Mouse (Mus musculus) CH12.LX (cell line): ENCODE measurements around the gene Vti1a. TPM values are rescaled to one million over a fixed set of nuclear protein-coding genes. Genes with fewer than 3 reads are reported as not detected.

Experiments
- DNase-seq: peaks from one replicate; pipeline ENCODE4 v3.0.0-alpha.2; 2013; ENCODE audit errors: extremely low read depth
- H3K27ac ChIP-seq: 2 replicates; pipeline ENCODE4 v1.5.1; 2012; ENCODE audit warnings: low read depth, mild to moderate bottlenecking, control low read depth, moderate library complexity; ENCODE audit not compliant: insufficient read depth
- H3K27me3 ChIP-seq: replicated peaks from 2 replicates; pipeline ENCODE3; 2012; ENCODE audit warnings: inconsistent platforms
- H3K36me3 ChIP-seq, 2 experiments: replicated peaks in 1 of 2; 2 replicates each; pipeline versions ENCODE3 to v1.6.1; 2012; ENCODE audit warnings: inconsistent platforms in 1 of 2, low read length in 1 of 2, mild to moderate bottlenecking in 1 of 2, mixed read lengths in 1 of 2, moderate library complexity in 1 of 2; ENCODE audit not compliant: control insufficient read depth in 1 of 2, insufficient read depth in 1 of 2
- H3K4me1 ChIP-seq, 2 experiments: 2 replicates each; pipeline ENCODE4 v1.6.1; 2012; ENCODE audit warnings: inconsistent platforms in 1 of 2, moderate library complexity in 1 of 2; ENCODE audit not compliant: insufficient read depth in 2 of 2, control insufficient read depth in 1 of 2
- H3K4me2 ChIP-seq: 2 replicates; pipeline ENCODE4 v1.6.1; 2012; ENCODE audit warnings: low read depth, mild to moderate bottlenecking, control low read depth; ENCODE audit not compliant: poor library complexity, insufficient read depth, severe bottlenecking
- H3K4me3 ChIP-seq, 3 experiments: fragments of 150-350 bp in 1 of 3; sonication (generic) in 1 of 3; replicated peaks in 1 of 3; 2 replicates each; pipeline versions ENCODE3 to v1.5.1; 2011 to 2012; ENCODE audit warnings: low read depth in 2 of 3, low read length in 2 of 3, mild to moderate bottlenecking in 2 of 3, moderate library complexity in 2 of 3, control low read depth in 1 of 3, improper control_type of control experiment in 1 of 3, inconsistent platforms in 1 of 3, mixed read lengths in 1 of 3; ENCODE audit not compliant: poor library complexity in 1 of 3
- H3K79me2 ChIP-seq: replicated peaks from 2 replicates; pipeline ENCODE4 v1.6.1; 2012; ENCODE audit warnings: mild to moderate bottlenecking, moderate library complexity; ENCODE audit not compliant: control insufficient read depth, poor library complexity, insufficient read depth, severe bottlenecking; ENCODE audit errors: extremely low read depth
- H3K9ac ChIP-seq: 2 replicates; pipeline ENCODE4 v1.6.1; 2012; ENCODE audit warnings: low read depth, mild to moderate bottlenecking, control low read depth, moderate library complexity; ENCODE audit not compliant: insufficient read depth
- H3K9me3 ChIP-seq: replicated peaks from 2 replicates; pipeline ENCODE3; 2012; ENCODE audit warnings: low read length, inconsistent platforms, mixed read lengths
- CHD1 ChIP-seq: IDR thresholded peaks from 2 replicates; pipeline ENCODE4 v1.6.1; 2012; ENCODE audit warnings: low read depth, low read length, improper control_type of control experiment, inconsistent platforms
- CTCF ChIP-seq, 2 experiments: IDR thresholded peaks in 1 of 2; conservative IDR thresholded peaks in 1 of 2; 2 replicates each; pipeline ENCODE4 v1.5.1; 2011 to 2012; ENCODE audit warnings: low read depth in 2 of 2, low read length in 2 of 2, improper control_type of control experiment in 1 of 2, inconsistent platforms in 1 of 2, mild to moderate bottlenecking in 1 of 2, moderate library complexity in 1 of 2
- E2F4 ChIP-seq: IDR thresholded peaks from 2 replicates; pipeline ENCODE4 v1.6.1; 2011; ENCODE audit warnings: low read depth, low read length, improper control_type of control experiment; ENCODE audit not compliant: insufficient replicate concordance
- EP300 ChIP-seq: IDR thresholded peaks from 2 replicates; pipeline ENCODE4 v1.6.1; 2011; ENCODE audit warnings: low read length, improper control_type of control experiment
- HCFC1 ChIP-seq: IDR thresholded peaks from 2 replicates; pipeline ENCODE4 v1.6.1; 2012; ENCODE audit warnings: low read depth, mild to moderate bottlenecking, inconsistent platforms, low read length, improper control_type of control experiment
- IRF4 ChIP-seq: IDR thresholded peaks from 2 replicates; pipeline ENCODE4 v1.6.1; 2014; ENCODE audit warnings: low read depth, mild to moderate bottlenecking, inconsistent platforms, low read length, improper control_type of control experiment
- JUN ChIP-seq: IDR thresholded peaks from 2 replicates; pipeline ENCODE4 v1.6.1; 2011; ENCODE audit warnings: low read depth, mild to moderate bottlenecking, low read length, improper control_type of control experiment, moderate library complexity; ENCODE audit not compliant: insufficient read depth
- MAFK ChIP-seq: IDR thresholded peaks from 2 replicates; pipeline ENCODE4 v1.6.1; 2011; ENCODE audit warnings: low read length, improper control_type of control experiment; ENCODE audit not compliant: insufficient replicate concordance
- MAX ChIP-seq: IDR thresholded peaks from 2 replicates; pipeline ENCODE4 v1.6.1; 2011; ENCODE audit warnings: low read length, improper control_type of control experiment
- NELFE ChIP-seq: IDR thresholded peaks from 2 replicates; pipeline ENCODE4 v1.6.1; 2011; ENCODE audit warnings: low read depth, low read length, improper control_type of control experiment
- NRF1 ChIP-seq: IDR thresholded peaks from 2 replicates; pipeline ENCODE4 v1.6.1; 2014; ENCODE audit warnings: low read depth, mild to moderate bottlenecking, inconsistent platforms, low read length, improper control_type of control experiment, moderate library complexity
- PAX5 ChIP-seq: IDR thresholded peaks from 2 replicates; pipeline ENCODE4 v1.6.1; 2012; ENCODE audit warnings: low read length, inconsistent platforms, mixed read lengths
- POLR2A ChIP-seq: IDR thresholded peaks from 2 replicates; pipeline ENCODE4 v1.6.1; 2011; ENCODE audit warnings: low read depth, mild to moderate bottlenecking, improper control_type of control experiment, low read length
- RAD21 ChIP-seq: IDR thresholded peaks from 2 replicates; pipeline ENCODE4 v1.6.1; 2011; ENCODE audit warnings: low read depth, mild to moderate bottlenecking, low read length, improper control_type of control experiment, moderate library complexity
- SMC3 ChIP-seq: IDR thresholded peaks from 2 replicates; pipeline ENCODE4 v1.6.1; 2011; ENCODE audit warnings: low read depth, low read length, improper control_type of control experiment
- TCF12 ChIP-seq: IDR thresholded peaks from 2 replicates; pipeline ENCODE4 v1.6.1; 2014; ENCODE audit warnings: low read depth, mild to moderate bottlenecking, inconsistent platforms, low read length, improper control_type of control experiment
- ZMIZ1 ChIP-seq: IDR thresholded peaks from 2 replicates; pipeline ENCODE4 v1.6.1; 2012; ENCODE audit warnings: low read depth, mild to moderate bottlenecking, inconsistent platforms, low read length, improper control_type of control experiment
- ZNF384 ChIP-seq: IDR thresholded peaks from 2 replicates; pipeline ENCODE4 v1.6.1; 2012; ENCODE audit warnings: low read depth, low read length, improper control_type of control experiment, inconsistent platforms
- dilution Hi-C: fragments of 300-500 bp; cut with MboI; formaldehyde crosslinking; loops from 2 replicates; pipeline ENCODE4 v1.14.3; 2020; ENCODE audit warnings: low sequenced_read_pairs; ENCODE audit not compliant: extremely low pct_unique_long_range_greater_than_20kb, extremely low pct_ligation_motif_present
- in situ Hi-C: fragments of 300-500 bp; cut with MboI; formaldehyde crosslinking; loops from 3 replicates; pipeline ENCODE4 v1.14.3; 2019; ENCODE audit warnings: low sequenced_read_pairs, low pct_ligation_motif_present, low pct_unique_long_range_greater_than_20kb, mixed read lengths
- polyA plus RNA-seq: library from polyadenylated mRNA; unstranded; fragments of >175 nt; gene quantifications from 2 replicates; pipeline ENCODE4 v1.2.1, GENCODE M21; 2012; ENCODE audit warnings: low read depth; ENCODE audit not compliant: insufficient read length
- total RNA-seq, 2 experiments: library from RNA; depleted of rRNA; stranded (reverse); fragments of 300-350 nt in 1 of 2; fragments of >200 nt in 1 of 2; gene quantifications; 2 replicates each; pipeline ENCODE4 v1.2.3; 2012 to 2014

Gene Vti1a
- total and polyA plus RNA-seq, 3 experiments, result 22.3 to 27.6 (median 23.5) TPM

DNA sequence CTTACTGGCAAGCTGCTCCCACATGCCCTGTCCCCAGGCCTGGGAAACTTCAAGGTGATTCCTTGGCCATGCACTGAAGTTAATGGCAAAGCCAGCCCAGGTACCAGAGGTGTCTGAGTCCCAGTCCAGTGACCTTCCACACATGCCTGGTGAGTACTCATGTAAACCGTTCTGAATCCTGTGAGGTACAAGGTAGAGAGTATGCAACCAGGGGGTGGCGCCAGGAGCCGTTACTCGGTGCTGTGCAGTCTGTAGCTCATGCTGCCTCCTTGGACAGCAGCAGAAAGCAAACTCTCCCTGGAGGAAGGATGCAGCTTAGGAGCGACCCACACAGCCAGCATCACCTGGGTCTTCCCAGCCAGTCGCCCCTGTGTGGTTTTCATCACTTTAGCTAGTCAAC lies 221.6 kb downstream of the Vti1a start:
- no peak overlapping the region for H3K4me3 ChIP-seq
- no peak overlapping the region for H3K27ac ChIP-seq
- peak; percentile 35 for DNase-seq
- no peaks in the 10 kb centered on the region for H3K27me3 ChIP-seq
- H3K9ac ChIP-seq, result no peak overlapping the region
- H3K4me1 ChIP-seq, result peaks cover 0 to 31% of the 10 kb centered on the region in 2 experiments; a peak in 2 of 4 replicates
- dilution Hi-C loops, result no loop called here
- TF ChIP-seq MAX (0 out of 2 replicates have a peak, but pooled peaks have one; percentile 17), CHD1 (no peak), SMC3 (peak; percentile 78), E2F4 (no peak), CTCF (conservative IDR thresholded peaks at IDR 0.05 in 1 of 2, IDR thresholded peaks at IDR 0.05 in 1 of 2; ENCODE audit: low read depth in 2 of 2, low read length in 2 of 2) (peak in 1 of 2 experiments; percentile 65; a peak in 2 of 4 replicates), EP300 (no peak), RAD21 (peak; percentile 70)
- peaks cover 4 to 33% of the 10 kb centered on the region in 2 experiments for H3K36me3 ChIP-seq
- H3K4me2 ChIP-seq, result no peak overlapping the region
- in situ Hi-C loops, result no loop called here
- H3K9me3 ChIP-seq, result no peaks in the 10 kb centered on the region
- H3K79me2 ChIP-seq, result no peaks in the 10 kb centered on the region

DNA sequence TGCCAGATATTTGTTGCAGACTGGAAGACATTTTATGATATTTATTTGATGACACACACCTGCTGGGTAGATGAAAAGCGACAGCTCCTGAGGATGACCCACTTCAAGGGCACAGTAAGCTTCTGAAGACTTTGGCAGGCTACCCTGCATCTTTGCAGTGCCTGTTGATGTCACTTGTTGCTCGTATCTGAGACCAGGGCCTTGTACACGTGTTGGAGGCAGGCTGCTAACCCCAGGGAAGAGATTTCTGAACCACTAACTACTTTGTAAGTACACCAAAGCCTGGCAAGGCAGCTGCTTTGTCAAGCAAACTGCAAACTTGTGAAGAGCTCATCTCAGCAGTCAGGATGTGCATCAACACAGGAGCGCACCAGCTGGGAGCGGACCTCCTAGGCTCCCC lies 225.5 kb downstream of the Vti1a start:
- dilution Hi-C loops, result no loop called here
- H3K4me3 ChIP-seq, result no peak overlapping the region
- DNase-seq, result no peak
- no peak overlapping the region for H3K4me2 ChIP-seq
- H3K4me1 ChIP-seq, result peaks cover 6 to 65% of the 10 kb centered on the region in 2 experiments
- no peaks in the 10 kb centered on the region for H3K9me3 ChIP-seq
- H3K27me3 ChIP-seq, result no peaks in the 10 kb centered on the region
- H3K36me3 ChIP-seq, result peaks cover 4 to 28% of the 10 kb centered on the region in 2 experiments
- TF ChIP-seq TCF12, result no peak
- no peak for TF ChIP-seq NELFE
- TF ChIP-seq CTCF (conservative IDR thresholded peaks at IDR 0.05 in 1 of 2, IDR thresholded peaks at IDR 0.05 in 1 of 2; ENCODE audit: low read depth in 2 of 2, low read length in 2 of 2), result no peak
- no peak for TF ChIP-seq HCFC1
- TF ChIP-seq NRF1, result no peak
- TF ChIP-seq PAX5, result no peak
- no peak for TF ChIP-seq SMC3
- no peak for TF ChIP-seq IRF4
- no peak for TF ChIP-seq MAX
- TF ChIP-seq MAFK, result no peak
- TF ChIP-seq ZNF384, result no peak
- no peak for TF ChIP-seq ZMIZ1
- TF ChIP-seq POLR2A, result no peak
- no peak for TF ChIP-seq JUN
- in situ Hi-C loops, result no loop called here
- H3K9ac ChIP-seq, result no peak overlapping the region
- no peaks in the 10 kb centered on the region for H3K79me2 ChIP-seq
- H3K27ac ChIP-seq, result no peak overlapping the region
